Mouse (Mus musculus) gastrocnemius, postnatal 36 days (tissue): ENCODE measurements at regions not wholly inside any gene's neighbourhood (a gene's known extent, or its start where the extent isn't known, plus 50 kb on each side); places are given as distances from the start of the nearest gene placed in this dataset.

Source experiments
- DNase-seq, 2 experiments: peaks; one replicate each; pipeline ENCODE4 v3.0.0; 2022
- intact Hi-C: fragments of 180-260 bp; cut with DNase I; formaldehyde crosslinking; loops from one replicate; pipeline ENCODE4 v1.15.1; 2025

DNA sequence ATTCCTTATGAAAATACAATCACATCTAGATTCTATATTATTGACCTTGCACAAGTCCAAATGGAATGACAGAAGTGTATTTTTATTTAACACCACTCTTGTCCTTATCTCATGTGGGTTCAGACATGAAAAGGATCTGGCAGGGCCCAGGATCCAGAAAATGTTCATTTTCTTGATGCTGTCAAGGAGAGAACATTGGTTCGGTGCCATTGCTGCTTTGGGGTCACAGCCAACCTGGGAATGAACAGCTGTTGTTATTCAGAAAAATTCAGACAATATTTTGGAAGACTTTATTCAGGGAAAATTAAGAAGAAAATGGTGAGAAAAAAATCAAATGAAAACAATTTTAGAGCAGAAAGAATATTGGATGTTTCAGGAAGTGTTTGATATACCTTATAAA is 590.0 kb downstream of the Iqcm start:
- intact Hi-C loops = no loop called here
- peak in 1 of 2 experiments; percentile 17 for DNase-seq

DNA sequence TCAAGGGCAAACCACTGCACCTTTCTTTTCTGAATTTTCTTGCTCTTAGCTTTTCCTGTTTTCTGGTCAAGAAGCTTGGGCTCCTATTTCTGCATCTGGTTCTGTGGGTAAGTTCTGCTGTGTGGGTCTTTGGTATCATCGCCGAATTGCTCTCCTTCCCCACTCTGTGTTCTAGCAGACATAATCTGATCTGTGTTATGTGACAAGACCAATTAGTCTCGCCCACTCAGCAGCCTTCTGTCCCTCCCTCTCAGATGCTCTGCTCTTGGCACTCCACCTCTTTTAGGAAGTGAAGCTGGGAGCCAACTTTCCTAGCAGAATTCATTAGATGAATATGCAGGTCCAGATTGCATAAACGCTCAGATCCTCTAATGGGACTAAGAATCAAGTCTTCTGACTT is 603.5 kb downstream of the Iqcm start:
- intact Hi-C loops = no loop called here
- DNase-seq = no peak

DNA sequence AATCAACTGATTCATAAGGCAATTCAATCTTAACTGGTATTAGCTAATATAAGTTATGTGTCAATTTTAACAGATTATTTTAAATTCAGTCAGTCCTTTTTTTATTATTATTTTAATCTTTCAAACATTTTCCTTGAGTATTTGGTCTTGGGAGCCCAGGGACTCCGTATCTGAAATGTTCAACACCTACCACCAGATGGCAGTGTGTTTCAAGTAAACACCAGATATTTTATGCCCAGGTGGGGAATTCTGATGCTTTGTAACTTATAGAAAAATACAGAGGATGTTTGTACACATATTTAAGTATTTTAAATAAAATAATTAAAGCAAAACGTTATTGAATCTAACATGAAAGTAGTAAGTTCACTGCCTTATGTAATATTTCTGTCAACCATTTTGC is 619.2 kb downstream of the Iqcm start:
- intact Hi-C loops = loop anchor here (10.0 kb wide), 1 partner anchor 1297 kb away; no protein-coding TSS in a partner anchor
- no peak for DNase-seq

DNA sequence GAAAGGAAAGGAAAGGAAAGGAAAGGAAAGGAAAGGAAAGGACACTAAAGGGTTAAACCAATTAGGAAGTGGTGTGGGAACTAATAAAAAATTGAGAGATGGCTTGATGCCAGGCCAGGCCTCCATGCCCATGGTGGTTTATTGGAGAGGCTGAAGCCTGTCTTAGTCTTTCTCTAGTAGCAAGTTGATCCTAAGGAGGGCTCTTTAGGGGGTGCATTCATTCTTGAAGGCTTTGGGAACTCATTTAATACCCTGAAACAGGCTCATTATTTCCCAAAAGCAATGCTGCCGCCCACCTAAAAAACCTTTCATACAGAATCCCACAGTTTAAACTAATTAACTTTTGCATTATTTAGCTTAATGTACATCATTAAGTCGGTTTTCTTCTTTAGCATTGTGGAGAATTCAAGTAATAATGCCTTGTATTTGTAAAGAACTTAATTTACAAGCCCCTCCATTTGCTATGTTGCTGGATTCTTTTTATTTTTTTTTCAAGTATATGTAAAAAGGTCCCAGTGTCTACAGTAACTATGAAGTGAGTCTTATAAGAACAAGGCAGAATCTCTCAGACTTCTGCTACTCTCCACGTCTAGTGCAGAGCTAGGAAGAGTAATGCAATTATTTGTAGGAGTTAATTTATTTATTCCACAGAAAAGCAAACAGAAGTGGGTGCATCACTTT is 624.3 kb downstream of the Iqcm start:
- DNase-seq = no peak
- intact Hi-C loops = no loop called here

DNA sequence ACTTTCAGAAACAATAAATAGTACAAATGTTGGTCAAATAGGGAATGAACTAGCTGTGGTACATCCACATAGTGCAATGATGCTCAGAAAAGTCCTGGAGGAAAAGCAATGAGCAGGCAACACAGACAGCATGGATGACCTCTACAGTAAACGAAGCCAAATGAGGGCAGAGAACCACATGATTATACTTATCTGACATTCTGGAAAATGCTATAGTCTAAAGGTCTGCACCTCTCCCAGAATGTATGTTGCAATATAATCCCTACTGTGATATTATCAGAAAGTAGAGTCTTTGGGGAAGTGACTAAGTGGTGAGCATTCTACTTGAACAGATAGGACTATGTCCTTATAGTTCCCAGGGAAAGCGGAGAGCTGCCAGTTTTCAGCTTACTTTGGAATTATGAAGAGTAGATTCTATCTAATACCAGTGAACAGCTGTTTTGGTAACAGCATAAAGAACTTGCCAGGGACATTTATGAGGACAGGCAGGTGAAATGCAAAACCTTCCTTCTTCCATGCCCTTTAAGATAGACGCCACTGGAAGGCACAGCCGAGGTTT is 672.2 kb downstream of the Iqcm start:
- intact Hi-C loops = no loop called here

DNA sequence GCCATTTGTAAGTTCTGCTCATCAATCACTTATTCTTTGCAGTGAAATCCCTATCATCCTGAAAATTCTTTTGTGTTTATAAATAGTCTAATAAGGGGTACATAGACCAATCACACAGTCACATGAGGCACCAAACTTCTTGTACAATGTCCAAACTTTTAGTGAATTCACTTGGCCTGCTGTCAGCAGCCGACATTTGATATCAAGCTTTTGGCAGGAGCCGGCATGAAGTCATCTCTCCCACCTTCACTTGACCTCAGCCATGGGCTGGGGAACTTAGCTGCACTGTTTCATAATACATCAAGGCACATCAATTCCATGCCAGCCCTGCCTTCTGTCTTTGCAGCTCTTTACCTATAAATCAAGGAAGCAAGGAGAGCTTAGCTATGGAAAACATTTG is 679.0 kb downstream of the Iqcm start:
- intact Hi-C loops = no loop called here
- DNase-seq = peak; percentile 14 to 33

More for the DNA sequence above, 672.2 kb downstream of the Iqcm start:
- DNase-seq = no peak

DNA sequence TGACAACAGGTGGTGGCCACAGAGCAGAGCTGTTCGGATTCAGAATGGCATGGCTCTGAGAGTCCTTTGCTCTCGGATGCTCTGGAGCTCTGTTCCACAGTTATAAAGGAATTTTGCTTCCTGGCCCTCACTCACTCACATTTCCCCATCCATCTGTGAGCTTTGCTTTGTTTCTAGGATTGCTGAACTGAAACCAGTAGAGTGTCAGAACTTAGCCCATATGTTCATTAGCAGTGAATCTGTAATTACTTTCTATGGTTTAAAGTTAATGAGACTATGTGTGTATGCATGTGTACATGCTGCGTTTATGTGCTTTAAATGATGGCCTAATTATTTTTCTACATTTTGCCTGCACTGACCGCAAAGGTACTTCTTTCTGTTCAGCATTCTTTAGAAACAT is 688.7 kb downstream of the Iqcm start:
- intact Hi-C loops = no loop called here
- no peak for DNase-seq

- intact Hi-C loops = no loop called here
- DNase-seq = no peak
These were observed 700.2 kb downstream of the Iqcm start for GRCm38 (mm10) chr8:76148681-76149080.

GRCm38 (mm10) chr8:76182520-76182919 is 716.7 kb upstream of the Nr3c2 start:
- no peak for DNase-seq
- intact Hi-C loops = no loop called here

GRCm38 (mm10) chr8:76183836-76184235 is 715.4 kb upstream of the Nr3c2 start:
- intact Hi-C loops = no loop called here
- no peak for DNase-seq

DNA sequence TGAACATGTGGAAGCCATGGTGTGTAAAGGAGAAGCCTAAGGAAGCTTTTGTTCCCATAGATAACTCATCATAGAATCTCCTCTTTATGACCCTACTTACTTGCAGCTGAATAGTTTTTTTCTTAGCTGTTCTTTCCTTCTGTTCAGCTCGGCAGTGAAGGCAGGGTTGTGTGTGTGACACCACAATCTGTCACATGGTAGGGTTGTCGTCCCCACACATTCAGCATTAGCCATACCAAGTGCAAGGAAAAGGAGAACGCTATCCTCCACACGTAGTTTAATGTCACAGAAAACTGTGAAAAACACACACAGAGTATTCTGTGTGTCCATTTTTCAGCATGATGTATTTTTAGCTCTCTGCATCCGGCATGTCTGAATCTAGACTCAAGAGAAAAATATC is 711.9 kb upstream of the Nr3c2 start:
- no peak for DNase-seq
- intact Hi-C loops = no loop called here

DNA sequence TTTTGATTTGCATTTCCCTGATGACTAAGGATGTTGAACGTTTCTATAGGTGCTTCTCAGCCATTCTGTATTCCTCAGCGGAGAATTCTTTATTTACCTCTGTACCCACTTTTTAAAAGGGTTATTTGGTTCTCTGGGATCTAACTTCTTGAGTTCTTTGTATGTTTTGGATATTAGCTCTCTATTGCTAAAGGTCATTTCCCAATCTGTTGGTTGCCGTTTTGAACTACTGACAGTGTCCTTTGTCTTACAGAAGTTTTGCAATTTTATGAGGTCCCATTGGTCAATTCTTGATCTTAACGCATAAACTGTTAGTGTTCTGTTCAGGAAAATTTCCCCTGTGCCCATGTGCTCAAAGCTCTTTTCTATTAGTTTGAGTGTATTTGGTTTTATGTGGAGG is 687.4 kb upstream of the Nr3c2 start:
- intact Hi-C loops = no loop called here
- DNase-seq = no peak

DNA sequence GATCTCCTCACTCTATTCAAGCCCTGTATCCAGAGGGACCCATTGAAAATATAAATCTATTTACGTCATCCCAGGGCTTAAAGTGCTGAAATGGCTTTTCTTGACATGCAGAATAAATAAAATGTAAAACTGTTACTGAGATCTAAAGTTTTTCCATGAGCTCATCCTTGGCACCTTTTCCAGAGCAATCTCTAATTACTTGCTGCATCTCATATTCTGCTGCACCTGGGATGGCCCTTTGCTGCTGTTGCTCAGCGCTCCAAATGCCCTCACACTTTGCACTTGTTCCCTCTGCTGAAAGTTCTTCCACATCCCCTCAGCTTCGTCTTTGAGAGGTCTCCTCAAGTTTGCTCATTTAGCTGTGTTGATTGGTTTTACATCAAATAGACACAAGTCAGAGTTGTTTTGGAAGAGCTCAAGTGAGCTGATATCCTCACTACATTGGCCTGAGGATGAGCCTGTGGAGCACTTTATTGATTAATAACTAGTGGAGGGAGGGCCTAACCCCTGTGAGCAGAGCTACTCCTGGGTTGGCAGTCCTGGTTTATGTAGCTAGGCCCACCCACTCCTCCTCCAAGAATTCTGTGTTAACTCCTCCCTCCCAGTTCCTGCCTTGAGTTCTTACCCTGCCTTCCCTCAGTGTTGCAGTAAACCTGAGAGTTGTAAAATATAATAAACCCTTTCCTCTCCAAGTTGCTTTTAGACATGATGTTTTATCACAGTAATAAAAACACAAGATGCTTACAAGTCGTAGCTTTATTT is 681.2 kb upstream of the Nr3c2 start:
- intact Hi-C loops = no loop called here
- no peak for DNase-seq

DNA sequence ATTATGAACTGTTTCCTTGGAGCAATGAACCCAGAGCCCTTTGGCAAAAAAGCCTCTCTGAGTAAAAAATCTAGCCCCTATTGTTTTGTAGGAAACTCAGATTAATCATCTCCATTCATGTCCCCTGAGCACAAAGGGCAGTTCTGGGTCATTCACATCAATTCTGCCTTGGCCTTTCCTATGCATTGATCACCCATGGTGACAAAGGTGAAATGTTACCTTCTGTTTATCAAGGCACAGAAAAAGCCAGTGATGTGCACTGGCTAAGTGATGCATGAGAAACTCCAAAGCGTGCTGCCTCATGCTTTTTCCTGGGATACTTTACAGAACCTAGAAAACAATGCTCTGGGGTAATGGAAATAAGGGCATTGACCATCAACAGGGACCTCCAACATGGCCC is 668.4 kb upstream of the Nr3c2 start:
- DNase-seq = no peak
- intact Hi-C loops = no loop called here

DNA sequence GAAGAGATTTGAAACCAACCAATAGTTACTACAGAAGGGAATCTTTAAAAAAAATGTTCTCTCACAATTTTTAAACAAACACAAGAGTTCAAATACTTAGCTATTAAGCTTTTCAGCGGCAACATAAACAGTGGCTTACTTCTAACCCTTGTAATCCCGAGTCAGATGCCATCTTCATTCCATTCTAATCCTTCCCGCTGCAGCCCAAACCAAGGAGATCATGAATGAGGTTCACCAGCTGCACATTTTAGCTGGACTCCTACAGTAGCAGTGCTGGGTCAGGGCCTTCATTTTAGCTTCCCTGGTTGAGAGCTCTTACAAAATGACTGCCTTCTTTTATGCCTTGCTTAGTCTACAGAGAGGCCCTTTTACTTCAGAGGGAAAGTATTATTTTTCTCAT is 650.0 kb upstream of the Nr3c2 start:
- DNase-seq = no peak
- intact Hi-C loops = no loop called here

DNA sequence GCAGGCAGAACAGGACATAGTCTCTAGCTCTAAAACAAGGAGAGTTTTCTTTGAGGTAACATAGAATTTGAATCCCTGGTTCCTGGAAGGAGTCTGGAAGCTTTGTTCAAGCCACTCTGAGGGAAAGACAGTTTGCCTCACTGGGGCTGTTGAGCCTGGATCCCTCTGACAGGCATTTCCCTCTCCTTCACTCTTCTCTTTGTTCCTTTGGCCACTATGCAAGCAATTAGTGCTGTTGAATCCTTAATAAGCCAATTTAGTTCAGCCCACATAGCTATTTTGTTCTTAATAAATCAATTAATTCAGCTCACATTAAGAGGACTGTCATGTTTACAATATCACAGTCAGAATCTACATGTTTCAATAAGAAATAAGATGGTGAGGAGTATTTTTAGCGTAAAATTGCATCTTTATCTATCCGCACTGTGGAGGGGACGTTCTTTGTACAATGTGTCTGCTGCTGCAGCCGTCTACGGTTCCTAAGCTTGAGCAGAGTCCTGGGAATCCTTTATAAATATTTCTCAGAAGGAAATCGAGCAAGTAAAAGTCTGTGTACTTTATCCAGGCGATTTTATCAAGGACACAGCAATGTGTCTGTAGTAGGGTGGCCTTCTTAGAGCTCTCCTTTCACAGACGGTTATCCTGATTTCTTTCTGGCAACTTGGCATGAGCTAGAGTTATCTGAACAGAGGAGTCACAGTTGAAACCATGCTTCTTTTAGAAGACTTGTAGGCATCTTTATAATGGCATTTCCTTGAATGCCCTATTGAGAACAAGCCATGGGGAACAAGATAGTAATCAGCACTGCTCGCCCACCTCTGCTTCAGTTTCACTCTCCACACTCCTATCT is 646.9 kb upstream of the Nr3c2 start:
- intact Hi-C loops = no loop called here
- no peak for DNase-seq
